Mouse (Mus musculus) kidney, adult 2 months (tissue): Measurements from ENCODE around the gene Zscan4-ps3.
"Not testable (repeated sequence)": the region's sequence is repeated elsewhere in the genome, so short reads cannot be mapped to it uniquely, and the experiment has no call there.

Experiments
- CTCF ChIP-seq: fragments of 200-500 bp; conservative IDR thresholded peaks from 2 replicates; pipeline ENCODE4 v1.5.1; 2011; ENCODE audit warnings: low read depth, mild to moderate bottlenecking, control low read depth, low read length, moderate library complexity, mixed read lengths; ENCODE audit not compliant: insufficient read depth, insufficient read length
- POLR2A ChIP-seq: fragments of 200-500 bp; IDR thresholded peaks from one replicate; pipeline ENCODE4 v1.6.1; 2011; ENCODE audit warnings: low read depth, low read length, control low read depth

DNA sequence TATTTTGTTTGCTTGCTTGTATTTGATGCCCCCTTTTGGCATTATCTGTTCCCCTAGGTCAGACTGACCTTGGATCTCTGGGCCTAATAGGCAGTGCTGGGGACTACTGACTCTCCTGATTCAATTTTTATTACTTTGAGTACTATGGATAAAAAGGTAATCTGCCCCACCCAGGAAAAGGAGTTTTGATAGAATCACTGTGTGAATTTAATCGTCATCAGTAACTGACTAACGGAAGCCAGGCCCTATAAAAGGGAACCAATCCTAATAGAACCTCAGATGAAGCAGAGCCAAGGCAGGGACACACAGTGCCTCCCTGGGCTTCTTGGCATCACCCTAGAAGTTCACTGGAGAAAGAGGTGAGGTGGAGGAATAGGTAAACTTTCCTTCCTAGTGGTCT is at the start of gene Zscan4-ps3:
- not testable (repeated sequence) for TF ChIP-seq POLR2A, CTCF
